Mouse (Mus musculus) bone marrow macrophage, adult 2 months (primary cell): Measurements from ENCODE around the gene 1700009N14Rik. TPM values are rescaled to one million over a fixed set of nuclear protein-coding genes. Genes with fewer than 3 reads are reported as not detected.

Experiments
- H3K27ac ChIP-seq: 2 replicates; pipeline ENCODE4 v1.5.1; 2012; ENCODE audit warnings: low read depth, low read length; ENCODE audit not compliant: insufficient read depth
- H3K4me1 ChIP-seq: 2 replicates; pipeline ENCODE4 v1.6.1; 2012; ENCODE audit warnings: low read length; ENCODE audit not compliant: control insufficient read depth, insufficient read depth
- H3K4me3 ChIP-seq: 2 replicates; pipeline ENCODE4 v1.5.1; 2012; ENCODE audit warnings: mild to moderate bottlenecking, low read length, moderate library complexity; ENCODE audit not compliant: insufficient read depth
- CTCF ChIP-seq: IDR thresholded peaks from 2 replicates; pipeline ENCODE4 v1.5.1; 2012; ENCODE audit warnings: low read depth, mild to moderate bottlenecking, low read length, moderate library complexity
- POLR2A ChIP-seq: IDR thresholded peaks from 2 replicates; pipeline ENCODE4 v1.6.1; 2012; ENCODE audit warnings: mild to moderate bottlenecking, low read depth, low read length, borderline replicate concordance
- polyA plus RNA-seq: library from polyadenylated mRNA; stranded (reverse); fragments of >200 nt; gene quantifications from 2 replicates; pipeline ENCODE4 v1.2.4, GENCODE M21; 2012; ENCODE audit not compliant: missing spikeins, insufficient read depth, insufficient read length

The 1700009N14Rik gene
- polyA plus RNA-seq, result not detected in 2 replicates

- H3K27ac ChIP-seq, result no peak within 1 kb of the TSS
Observed at GRCm38 (mm10) chr4:39450069-39450468, at the start of gene 1700009N14Rik. Gene 1700009N14Rik (plus strand): TSS chr4:39450295.

GRCm38 (mm10) chr4:39437870-39438367, 12.2 kb upstream of the 1700009N14Rik start:
- Histone ChIP-seq H3K4me1 (no peaks in the 10 kb centered on the region), H3K27ac (no peak overlapping the region), H3K4me3 (no peak overlapping the region)
- no peak for TF ChIP-seq POLR2A
- no peak for TF ChIP-seq CTCF

More at GRCm38 (mm10) chr4:39450069-39450468, at the start of gene 1700009N14Rik:
- TF ChIP-seq CTCF, result no peak
- no peak for TF ChIP-seq POLR2A
- Histone ChIP-seq H3K4me1 (no peaks in the 10 kb centered on the region), H3K4me3 (no peak within 1 kb of the TSS)

DNA sequence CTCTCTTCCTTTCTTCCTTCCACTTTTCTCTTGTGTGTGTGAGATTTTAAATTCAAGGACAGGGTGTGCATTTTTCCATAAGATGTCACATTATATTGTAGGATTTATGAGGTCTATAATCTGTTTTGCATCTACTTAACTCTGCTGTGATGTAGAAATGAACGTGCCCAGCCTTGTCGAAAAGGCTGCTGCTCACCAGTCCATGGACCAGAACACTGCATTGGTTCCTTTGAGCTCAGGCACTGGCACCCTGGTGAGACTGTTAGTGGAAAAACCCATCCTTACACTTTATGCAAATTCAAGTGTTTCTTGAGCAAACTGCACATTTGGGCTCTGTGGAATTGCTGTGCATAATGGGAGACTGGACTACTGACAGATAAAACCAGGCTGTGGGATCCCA, 24.2 kb downstream of the 1700009N14Rik start:
- TF ChIP-seq POLR2A, result no peak
- no peak for TF ChIP-seq CTCF
- Histone ChIP-seq H3K4me3 (no peak overlapping the region), H3K4me1 (no peaks in the 10 kb centered on the region)

GRCm38 (mm10) chr4:39486393-39486792, 36.3 kb downstream of the 1700009N14Rik start:
- no peak overlapping the region for H3K4me3 ChIP-seq
- no peaks in the 10 kb centered on the region for H3K4me1 ChIP-seq
- TF ChIP-seq CTCF, result no peak
- TF ChIP-seq POLR2A, result no peak
- no peak overlapping the region for H3K27ac ChIP-seq

More for the DNA sequence above, 24.2 kb downstream of the 1700009N14Rik start:
- H3K27ac ChIP-seq, result no peak overlapping the region

DNA sequence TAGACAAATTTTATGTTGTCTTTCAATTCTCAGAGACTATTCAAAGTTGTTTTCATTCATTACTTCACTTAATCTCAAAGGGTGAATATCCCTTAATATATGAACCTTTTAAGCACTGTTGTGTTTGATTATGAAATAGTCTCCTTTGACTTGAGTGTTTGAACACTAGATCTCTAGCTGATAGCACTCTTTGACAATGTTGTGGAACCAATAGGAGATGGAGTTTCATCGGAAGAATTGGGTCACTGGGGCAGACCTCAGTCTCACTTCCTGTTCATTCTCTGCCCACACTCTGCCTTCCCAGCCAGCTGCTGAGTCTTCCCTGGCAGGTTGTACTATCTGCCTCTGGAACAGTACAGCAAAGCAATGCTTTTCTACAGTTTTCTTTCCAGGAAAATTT, 43.5 kb downstream of the 1700009N14Rik start:
- Histone ChIP-seq H3K4me1 (no peaks in the 10 kb centered on the region), H3K4me3 (no peak overlapping the region), H3K27ac (no peak overlapping the region)
- TF ChIP-seq POLR2A (no peak), CTCF (no peak)

DNA sequence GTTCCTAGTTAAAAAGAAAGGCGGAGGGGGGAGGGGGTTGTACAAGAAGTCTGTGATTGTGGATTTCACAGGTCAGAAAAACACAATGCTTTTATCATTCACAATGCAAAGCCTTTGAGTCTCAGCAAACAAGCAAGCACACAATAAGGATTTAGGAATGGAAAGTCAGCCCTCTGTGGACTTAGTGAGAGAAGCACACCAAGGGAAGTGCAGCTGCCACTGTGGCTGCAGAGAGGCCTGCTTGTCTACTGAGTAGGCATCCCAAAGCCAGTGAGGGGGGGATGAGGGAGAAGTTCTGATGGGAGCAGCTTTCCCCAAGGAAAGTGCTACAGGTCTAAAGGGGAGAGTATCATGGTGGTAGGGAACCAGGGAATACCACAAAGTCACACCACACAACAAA, 45.8 kb downstream of the 1700009N14Rik start:
- no peak overlapping the region for H3K4me3 ChIP-seq
- no peak overlapping the region for H3K27ac ChIP-seq
- TF ChIP-seq CTCF, result no peak
- TF ChIP-seq POLR2A, result no peak

More for the DNA sequence above, 45.8 kb downstream of the 1700009N14Rik start:
- no peaks in the 10 kb centered on the region for H3K4me1 ChIP-seq
